Mouse (Mus musculus) midbrain, postnatal 0 days (tissue): ENCODE data around the gene Tprgl. TPM values are rescaled to one million over a fixed set of nuclear protein-coding genes. Genes with fewer than 3 reads are reported as not detected.

ENCODE experiments used
- ATAC-seq: fragments of 200-750 bp; cut with Nextera tagmentation; 2 replicates; pipeline ENCODE4 v1.8.0; 2017; ENCODE audit warnings: moderate number of reproducible peaks, mild to moderate bottlenecking, moderate TSS enrichment, moderate library complexity; ENCODE audit not compliant: low FRiP score
- DNase-seq: peaks from one replicate; pipeline ENCODE4 v3.0.0-alpha.2; 2015; ENCODE audit warnings: low spot score
- H3K27ac ChIP-seq: fragments of 300-500 bp; sonication (generic); 2 replicates; pipeline ENCODE4 v1.5.1; 2014; ENCODE audit warnings: low read depth, mild to moderate bottlenecking, low read length, mixed read lengths
- H3K27me3 ChIP-seq: fragments of 300-500 bp; sonication (generic); 2 replicates; pipeline ENCODE4 v1.6.1; 2014; ENCODE audit warnings: low read length, control low read depth, mixed read lengths; ENCODE audit not compliant: insufficient read depth
- H3K36me3 ChIP-seq: fragments of 300-500 bp; sonication (generic); 2 replicates; pipeline ENCODE4 v1.6.1; 2014; ENCODE audit warnings: low read length, control low read depth, mixed read lengths; ENCODE audit not compliant: insufficient read depth
- H3K4me1 ChIP-seq: fragments of 300-500 bp; sonication (generic); 2 replicates; pipeline ENCODE4 v1.6.1; 2014; ENCODE audit warnings: mild to moderate bottlenecking, control low read depth, antibody characterized with exemption, low read length, mixed read lengths; ENCODE audit not compliant: insufficient read depth
- H3K4me2 ChIP-seq: fragments of 300-500 bp; sonication (generic); 2 replicates; pipeline ENCODE4 v1.6.1; 2014; ENCODE audit warnings: low read depth, mild to moderate bottlenecking, low read length, mixed read lengths; ENCODE audit not compliant: poor library complexity, severe bottlenecking
- H3K4me3 ChIP-seq: fragments of 300-500 bp; sonication (generic); 2 replicates; pipeline ENCODE4 v1.5.1; 2014; ENCODE audit warnings: low read depth, mild to moderate bottlenecking, low read length, moderate library complexity
- H3K9ac ChIP-seq: fragments of 300-500 bp; sonication (generic); replicated peaks from 2 replicates; pipeline ENCODE4 v1.6.1; 2014; ENCODE audit warnings: mild to moderate bottlenecking, low read length, moderate library complexity, mixed read lengths; ENCODE audit not compliant: poor library complexity, severe bottlenecking
- H3K9me3 ChIP-seq: fragments of 300-500 bp; sonication (generic); 2 replicates; pipeline ENCODE4 v1.6.1; 2016; ENCODE audit warnings: low read length, control low read depth
- CTCF ChIP-seq: IDR thresholded peaks from 2 replicates; pipeline ENCODE4 v1.5.1; 2016; ENCODE audit warnings: antibody characterized with exemption, mild to moderate bottlenecking
- WGBS: fragments of 180-500 bp; shearing (Covaris S2); extraction: QIAGEN DNeasy Blood & Tissue Kit; methylation state at CpG from one replicate; pipeline ENCODE4 v1.1.7; 2014; 5-methylcytosine and 5-hydroxymethylcytosine counted together
- polyA plus RNA-seq: library from polyadenylated mRNA; unstranded; fragments of >200 nt; fragmentation: Nextera tagmentation; extraction: Ambion mirVana; gene quantifications from 2 replicates; pipeline ENCODE4 v1.2.1, GENCODE M21; 2015
- total RNA-seq: library from RNA; depleted of rRNA; stranded (reverse); fragments of >200 nt; gene quantifications from 2 replicates; pipeline ENCODE4 v1.2.3, GENCODE M21; 2014

The Tprgl gene
- total and polyA plus RNA-seq, 2 experiments from 2014 or later, result 227 to 241 TPM

DNA sequence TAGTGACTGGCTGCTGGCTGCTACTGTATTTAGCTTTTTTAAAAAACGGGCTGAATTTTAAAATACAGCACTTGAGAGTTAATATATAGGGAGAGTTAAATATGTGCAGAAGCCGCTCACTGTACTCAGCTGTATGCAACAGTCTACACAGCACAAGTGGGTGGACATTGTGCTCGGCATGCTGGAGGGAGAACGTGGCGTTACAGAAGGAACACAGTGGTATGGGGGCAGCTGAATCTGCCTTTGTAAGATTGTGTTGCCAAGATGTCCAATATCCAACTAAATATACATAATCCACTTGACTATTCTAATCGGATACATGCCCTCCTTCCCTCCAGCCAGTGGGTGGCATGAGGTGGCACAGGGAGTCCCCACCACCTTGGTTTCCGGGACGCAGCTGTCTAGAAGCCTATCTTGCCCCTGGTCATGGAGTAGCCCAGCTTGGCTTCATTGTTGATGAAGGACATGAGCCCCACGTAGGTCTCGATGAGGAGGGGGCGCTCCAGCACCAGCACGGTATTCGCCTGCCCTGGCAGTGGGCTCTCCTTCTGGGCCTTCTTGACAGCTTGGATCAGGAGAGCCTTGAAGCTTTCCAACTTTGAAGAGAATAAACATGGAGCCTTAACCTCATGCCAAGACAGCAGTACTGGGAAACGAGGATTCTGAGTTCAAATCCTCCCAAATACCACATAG lies 2.4 kb downstream of the Tprgl start:
- Histone ChIP-seq H3K4me1 (0 out of 2 replicates have a peak, but pooled peaks cover 4% of the 10 kb centered on the region), H3K4me2 (no peak overlapping the region), H3K9ac (no peak overlapping the region), H3K27ac (no peak overlapping the region), H3K4me3 (no peak overlapping the region), H3K9me3 (no peaks in the 10 kb centered on the region), H3K27me3 (no peaks in the 10 kb centered on the region), H3K36me3 (peaks cover 31% of the 10 kb centered on the region)
- no peak for DNase-seq
- no peak for ATAC-seq
- 93% methylated on average over 14 of the region's 14 CpGs for WGBS
- TF ChIP-seq CTCF, result no peak; the same call in 1 of the 2 replicates

DNA sequence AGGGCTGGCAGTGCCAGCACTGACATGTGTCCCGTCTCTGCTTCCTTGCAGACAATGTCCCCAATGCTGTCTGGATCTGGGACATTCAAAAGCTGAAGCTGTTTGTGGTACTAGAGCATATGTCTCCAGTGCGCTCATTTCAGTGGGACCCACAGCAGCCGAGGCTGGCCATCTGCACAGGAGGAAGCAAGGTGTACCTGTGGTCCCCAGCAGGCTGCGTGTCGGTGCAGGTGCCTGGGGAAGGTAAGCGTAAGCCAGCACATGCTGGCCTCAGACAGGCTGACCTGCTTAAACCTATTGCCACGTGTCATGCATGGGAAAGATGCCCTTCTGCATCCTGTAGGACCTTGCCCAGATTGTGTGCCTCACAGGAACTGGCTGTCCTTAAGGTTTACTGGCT lies 4.4 kb downstream of the Tprgl start:
- H3K4me3 ChIP-seq, result no peak overlapping the region
- no peak overlapping the region for H3K4me2 ChIP-seq
- TF ChIP-seq CTCF, result no peak
- no peak overlapping the region for H3K9ac ChIP-seq
- no peaks in the 10 kb centered on the region for H3K27me3 ChIP-seq
- no peak for DNase-seq
- H3K27ac ChIP-seq, result no peak overlapping the region
- no peaks in the 10 kb centered on the region for H3K9me3 ChIP-seq
- ATAC-seq, result no peak
- 79% methylated on average over 7 of the region's 7 CpGs for WGBS
- peaks cover 51% of the 10 kb centered on the region for H3K36me3 ChIP-seq
- 0 out of 2 replicates have a peak, but pooled peaks cover 4% of the 10 kb centered on the region for H3K4me1 ChIP-seq

DNA sequence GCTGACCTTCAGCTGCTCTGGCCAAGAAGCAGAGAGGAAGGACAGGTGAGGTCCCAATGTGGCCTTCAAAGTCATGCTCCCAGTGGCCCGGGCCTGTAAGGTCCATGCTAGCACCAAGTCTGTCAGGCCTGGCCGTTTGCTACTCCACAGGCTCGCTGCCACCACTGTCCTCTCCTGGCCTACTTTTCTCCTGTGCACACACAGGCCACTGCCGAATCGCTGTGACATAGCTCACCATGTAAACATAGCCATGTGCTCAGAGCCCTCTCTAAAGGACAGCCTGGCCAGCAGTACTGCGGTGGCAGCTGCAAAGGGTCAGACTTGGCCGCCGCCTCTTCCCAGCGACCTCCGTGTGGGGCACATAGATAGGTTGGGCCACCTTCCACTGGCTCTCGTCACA lies 6.4 kb downstream of the Tprgl start:
- no peak overlapping the region for H3K4me3 ChIP-seq
- no peak for TF ChIP-seq CTCF
- H3K4me1 ChIP-seq, result no peaks in the 10 kb centered on the region
- no peak overlapping the region for H3K9ac ChIP-seq
- H3K27ac ChIP-seq, result no peak overlapping the region
- no peak for ATAC-seq
- H3K9me3 ChIP-seq, result no peaks in the 10 kb centered on the region
- H3K27me3 ChIP-seq, result no peaks in the 10 kb centered on the region
- no peak for DNase-seq
- H3K36me3 ChIP-seq, result peaks cover 58% of the 10 kb centered on the region
- H3K4me2 ChIP-seq, result no peak overlapping the region
- 63% methylated on average over 11 of the region's 11 CpGs for WGBS

GRCm38 (mm10) chr4:154146342-154146741 lies 14.1 kb downstream of the Tprgl start:
- H3K4me3 ChIP-seq, result no peak overlapping the region
- 0 out of 2 replicates have a peak, but pooled peaks cover under 1% of the 10 kb centered on the region for H3K27me3 ChIP-seq
- no peak for TF ChIP-seq CTCF
- H3K9ac ChIP-seq, result no peak overlapping the region
- no peak for DNase-seq
- WGBS, result 86% methylated on average over 10 of the region's 10 CpGs
- peaks cover 22% of the 10 kb centered on the region for H3K36me3 ChIP-seq
- no peak overlapping the region for H3K4me2 ChIP-seq
- ATAC-seq, result no peak
- no peaks in the 10 kb centered on the region for H3K9me3 ChIP-seq
- no peak overlapping the region for H3K27ac ChIP-seq
- peaks cover 6% of the 10 kb centered on the region; the same call in 1 of the 2 replicates for H3K4me1 ChIP-seq

DNA sequence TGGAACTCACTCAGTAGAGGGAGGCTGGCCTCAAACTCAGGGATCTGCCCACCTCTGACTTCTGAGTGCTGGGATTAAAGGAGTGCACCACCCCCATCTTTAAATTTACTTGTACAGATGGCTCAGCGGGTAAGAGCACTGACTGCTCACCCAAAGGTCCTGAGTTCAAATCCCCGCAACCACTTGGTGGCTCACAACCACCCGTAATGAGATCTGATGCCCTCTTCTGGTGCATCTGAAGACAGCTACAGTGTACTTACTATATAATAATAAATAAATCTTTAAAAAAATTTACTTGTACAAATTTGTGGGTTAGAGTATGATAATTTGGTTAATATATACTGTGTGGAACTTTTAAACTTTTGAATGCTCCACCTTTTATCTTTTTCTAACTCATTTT lies 15.8 kb downstream of the Tprgl start:
- peaks cover 16% of the 10 kb centered on the region; the same call in 1 of the 2 replicates for H3K27me3 ChIP-seq
- no peak overlapping the region for H3K27ac ChIP-seq
- DNase-seq, result no peak
- H3K4me2 ChIP-seq, result no peak overlapping the region
- no peak for ATAC-seq
- TF ChIP-seq CTCF, result peak; percentile 13; the same call in 1 of the 2 replicates
- H3K36me3 ChIP-seq, result peaks cover 13% of the 10 kb centered on the region
- 83% methylated on average over 3 of the region's 3 CpGs for WGBS
- peaks cover 12% of the 10 kb centered on the region; the same call in 1 of the 2 replicates for H3K4me1 ChIP-seq
- H3K9me3 ChIP-seq, result no peaks in the 10 kb centered on the region
- no peak overlapping the region for H3K9ac ChIP-seq
- H3K4me3 ChIP-seq, result no peak overlapping the region

DNA sequence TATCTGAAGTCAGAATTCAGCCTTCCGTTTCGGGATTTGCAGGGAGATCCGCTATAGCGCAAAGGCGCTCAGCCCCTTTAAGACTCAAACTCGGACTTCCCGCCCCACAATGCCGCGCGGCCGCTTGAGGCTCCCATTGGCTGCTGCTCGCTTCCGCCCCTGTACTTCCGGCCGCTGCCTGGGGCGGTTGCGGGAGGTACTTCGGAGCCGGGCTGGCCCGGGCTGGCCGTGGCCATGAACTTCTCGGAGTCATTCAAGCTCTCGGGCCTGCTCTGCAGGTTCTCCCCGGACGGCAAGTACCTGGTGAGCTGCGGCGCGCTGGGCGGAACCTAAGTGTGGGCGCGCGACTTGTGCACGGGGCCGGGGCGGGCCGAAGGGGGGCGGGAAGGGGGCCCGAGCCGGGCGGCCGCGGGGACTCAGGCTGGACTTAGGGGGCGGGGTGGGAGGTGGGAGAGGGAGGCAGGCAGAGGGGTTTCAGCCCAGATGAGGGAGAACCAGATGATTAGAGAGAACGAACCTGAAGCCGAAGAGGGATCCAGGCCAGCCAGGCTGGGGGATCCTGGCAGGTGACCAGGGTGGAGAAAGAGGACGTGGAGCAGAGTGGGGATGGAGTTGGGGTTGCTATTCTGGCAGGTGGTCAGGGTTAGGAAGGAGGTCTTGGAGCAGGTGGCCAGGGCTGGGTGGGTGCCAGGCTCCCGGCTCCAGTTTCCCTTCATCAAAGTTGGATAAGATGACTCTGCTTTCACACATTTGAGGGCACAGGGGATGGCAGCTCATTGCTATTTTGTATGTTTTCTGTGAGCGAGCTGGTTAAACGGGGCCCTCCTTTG lies 18.0 kb downstream of the Tprgl start, which contains the start of gene Wrap73:
Gene Wrap73 (plus strand): TSS at position 162 of the 830 bp plus-strand sequence.
- DNase-seq (peak; percentile 95), ATAC-seq (peak; percentile 93)
- H3K27me3 ChIP-seq, result peaks cover 39% of the 10 kb centered on the region
- 2% methylated on average over 46 of the region's 49 CpGs for WGBS
- peak within 1 kb of the TSS; percentile 79 for H3K4me2 ChIP-seq
- TF ChIP-seq CTCF, result 0 out of 2 replicates have a peak, but pooled peaks have one; percentile 6
- H3K27ac ChIP-seq, result peak within 1 kb of the TSS; percentile 73; the same call in 1 of the 2 replicates
- peak within 1 kb of the TSS; percentile 80 for H3K4me3 ChIP-seq
- H3K9me3 ChIP-seq, result no peaks in the 10 kb centered on the region
- peaks cover 2% of the 10 kb centered on the region; the same call in 1 of the 2 replicates for H3K36me3 ChIP-seq
- H3K4me1 ChIP-seq, result peaks cover 13% of the 10 kb centered on the region; the same call in 1 of the 2 replicates
- H3K9ac ChIP-seq, result peak within 1 kb of the TSS; percentile 66
